Mouse (Mus musculus): ENCODE results near the gene Srcap. TPM values are rescaled to one million over a fixed set of nuclear protein-coding genes. Genes with fewer than 3 reads are reported as not detected.
A peak's percentile ranks its signal among the peaks of the same experiment; 100 is the strongest.
"Not testable (repeated sequence)": the region's sequence is repeated elsewhere in the genome, so short reads cannot be mapped to it uniquely, and the experiment has no call there.

The Srcap gene
- polyA plus RNA-seq, 1 experiment from 2014 or later = 68.0 TPM

- Histone ChIP-seq H3K4me1 (no peaks in the 10 kb centered on the region), H3K4me3 (no peak overlapping the region), H3K9me3 (no peaks in the 10 kb centered on the region), H3K4me2 (no peak overlapping the region), H3K36me3 (replicated peaks) (no peaks in the 10 kb centered on the region), H3K27ac (no peak overlapping the region), H3K9ac (no peak overlapping the region), H3K27me3 (replicated peaks) (no peaks in the 10 kb centered on the region)
- WGBS = 46% methylated on average over 3 of the region's 3 CpGs
- no peak for ATAC-seq (replicated peaks)
Measured at GRCm38 (mm10) chr7:127498407-127498806, 13.4 kb upstream of the Srcap start.

GRCm38 (mm10) chr7:127508291-127508690 lies 3.5 kb upstream of the Srcap start:
- ATAC-seq (replicated peaks) = no peak
- H3K36me3 ChIP-seq (replicated peaks) = no peaks in the 10 kb centered on the region
- no peak overlapping the region for H3K4me3 ChIP-seq
- WGBS = over 99% methylated on average over 3 of the region's 3 CpGs
- H3K9ac ChIP-seq = no peak overlapping the region
- H3K4me1 ChIP-seq = peaks cover 9% of the 10 kb centered on the region
- H3K9me3 ChIP-seq = no peaks in the 10 kb centered on the region
- H3K4me2 ChIP-seq = no peak overlapping the region
- no peak overlapping the region for H3K27ac ChIP-seq
- no peaks in the 10 kb centered on the region for H3K27me3 ChIP-seq (replicated peaks)

GRCm38 (mm10) chr7:127509830-127510229 lies 2.0 kb upstream of the Srcap start:
- H3K4me1 ChIP-seq = peaks cover 18% of the 10 kb centered on the region
- not testable (repeated sequence) for H3K4me2 ChIP-seq; H3K4me3 ChIP-seq; H3K9ac ChIP-seq; H3K9me3 ChIP-seq; H3K27ac ChIP-seq; H3K27me3 ChIP-seq (replicated peaks); ATAC-seq (replicated peaks); H3K36me3 ChIP-seq (replicated peaks)
- 92% methylated on average over 4 of the region's 4 CpGs for WGBS

- 39% methylated on average over 8 of the region's 8 CpGs for whole genome bisulfite sequencing
- peak overlapping the region; percentile 78 for H3K4me3 ChIP-seq
- ATAC-seq (replicated peaks) = no peak
- peaks cover 18% of the 10 kb centered on the region for H3K4me1 ChIP-seq
- H3K4me2 ChIP-seq = peak overlapping the region; percentile 49
- H3K9ac ChIP-seq = peak overlapping the region; percentile 92; the same call in 1 of the 2 replicates
- peaks cover 5% of the 10 kb centered on the region for H3K36me3 ChIP-seq (replicated peaks)
- no peaks in the 10 kb centered on the region for H3K27me3 ChIP-seq (replicated peaks)
- no peaks in the 10 kb centered on the region for H3K9me3 ChIP-seq
- peak overlapping the region; percentile 99 for H3K27ac ChIP-seq
Measured at GRCm38 (mm10) chr7:127511241-127511640, 542 bp upstream of the Srcap start.

DNA sequence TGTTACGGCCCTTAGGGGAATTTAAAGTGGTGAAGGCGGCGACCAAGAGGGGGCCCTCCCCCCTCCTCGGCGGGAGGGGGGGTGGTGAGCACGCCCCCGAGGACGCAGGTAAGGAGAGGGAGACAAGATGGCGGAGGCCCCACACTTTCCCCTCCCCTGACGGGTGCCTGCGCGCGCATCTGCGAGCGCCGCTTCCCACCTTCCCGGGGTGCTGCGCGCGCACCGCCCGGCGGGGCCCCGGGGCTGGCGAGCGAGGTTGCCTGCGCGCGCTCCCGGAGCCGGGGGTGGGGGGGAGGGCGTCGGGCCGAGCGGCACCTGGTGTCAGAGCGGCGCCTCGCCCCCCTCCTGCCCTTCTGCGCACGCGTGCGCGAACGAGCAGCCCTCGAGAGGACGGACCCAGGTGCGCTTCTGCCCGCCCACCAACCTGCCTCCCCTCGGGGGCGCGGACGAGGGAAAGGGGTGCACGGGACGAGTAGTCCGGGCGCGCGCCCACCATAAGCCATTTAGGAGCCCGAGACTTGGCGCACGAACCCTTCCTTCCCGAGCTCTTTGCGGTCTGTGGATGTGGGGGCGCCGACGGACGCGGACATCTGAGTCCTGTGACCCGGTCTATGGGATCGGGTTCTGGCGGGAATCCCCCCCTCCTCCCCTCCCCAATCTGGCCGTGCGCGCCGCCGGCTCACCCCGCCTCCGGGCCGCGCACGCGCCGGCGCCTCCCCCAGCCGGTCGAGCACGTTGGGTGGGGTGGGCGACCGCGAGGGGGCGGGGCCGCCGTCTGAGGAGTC lies 640 bp downstream of the Srcap start:
- no peaks in the 10 kb centered on the region for H3K27me3 ChIP-seq (replicated peaks)

GRCm38 (mm10) chr7:127513016-127513390 lies 1.2 kb downstream of the Srcap start:
- peak overlapping the region; percentile 68 for H3K4me2 ChIP-seq
- peaks cover 18% of the 10 kb centered on the region for H3K4me1 ChIP-seq
- H3K27me3 ChIP-seq (replicated peaks) = no peaks in the 10 kb centered on the region
- H3K4me3 ChIP-seq = peak overlapping the region; percentile 78
- no peak for ATAC-seq (replicated peaks)
- H3K9me3 ChIP-seq = no peaks in the 10 kb centered on the region
- peak overlapping the region; percentile 92 for H3K9ac ChIP-seq
- peak overlapping the region; percentile 99 for H3K27ac ChIP-seq
- 40% methylated on average over 8 of the region's 8 CpGs for WGBS
- peaks cover 22% of the 10 kb centered on the region for H3K36me3 ChIP-seq (replicated peaks)

More for the DNA sequence above, 640 bp downstream of the Srcap start:
- H3K9me3 ChIP-seq = no peaks in the 10 kb centered on the region
- peak overlapping the region; percentile 68 for H3K4me2 ChIP-seq
- peak overlapping the region; percentile 99 for H3K27ac ChIP-seq
- peaks cover 16% of the 10 kb centered on the region for H3K36me3 ChIP-seq (replicated peaks)
- H3K4me1 ChIP-seq = peaks cover 18% of the 10 kb centered on the region
- H3K9ac ChIP-seq = peak overlapping the region; percentile 92
- WGBS = under 1% methylated on average over 65 of the region's 93 CpGs
- H3K4me3 ChIP-seq = peak overlapping the region; percentile 78
- peak; percentile 87 for ATAC-seq (replicated peaks)

DNA sequence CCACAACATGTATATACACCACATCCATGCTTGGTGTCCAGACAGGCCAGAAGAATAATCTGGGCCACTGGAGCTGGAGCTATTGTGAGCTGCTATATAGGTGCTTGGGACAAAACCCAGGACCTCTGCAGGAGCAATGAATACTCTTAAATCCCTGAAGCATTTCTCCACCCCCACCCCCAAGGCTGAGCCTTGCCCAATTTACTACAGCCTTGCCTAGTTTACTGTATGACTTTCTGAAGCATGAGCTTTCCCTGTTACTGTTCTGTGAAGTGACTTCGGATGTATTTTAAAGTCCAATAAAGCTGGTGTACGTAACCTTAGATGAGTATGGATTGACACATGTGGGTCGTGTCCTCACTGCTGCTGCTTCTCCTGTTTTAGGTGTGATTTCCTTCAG lies 2.0 kb downstream of the Srcap start:
- Histone ChIP-seq H3K9me3 (no peaks in the 10 kb centered on the region), H3K36me3 (replicated peaks) (peaks cover 22% of the 10 kb centered on the region), H3K27me3 (replicated peaks) (no peaks in the 10 kb centered on the region), H3K4me1 (peaks cover 18% of the 10 kb centered on the region), H3K4me3 (peak overlapping the region; percentile 78), H3K4me2 (peak overlapping the region; percentile 68), H3K27ac (no peak overlapping the region), H3K9ac (no peak overlapping the region)
- ATAC-seq (replicated peaks) = no peak
- WGBS = 83% methylated on average over 3 of the region's 3 CpGs

GRCm38 (mm10) chr7:127515846-127516245 lies 4.1 kb downstream of the Srcap start:
- H3K4me2 ChIP-seq = no peak overlapping the region
- peaks cover 18% of the 10 kb centered on the region for H3K4me1 ChIP-seq
- no peak overlapping the region for H3K27ac ChIP-seq
- ATAC-seq (replicated peaks) = no peak
- H3K36me3 ChIP-seq (replicated peaks) = peaks cover 35% of the 10 kb centered on the region
- H3K9ac ChIP-seq = no peak overlapping the region
- no peak overlapping the region for H3K4me3 ChIP-seq
- 91% methylated on average over 7 of the region's 7 CpGs for WGBS
- no peaks in the 10 kb centered on the region for H3K27me3 ChIP-seq (replicated peaks)
- no peaks in the 10 kb centered on the region for H3K9me3 ChIP-seq

GRCm38 (mm10) chr7:127516344-127516743 lies 4.6 kb downstream of the Srcap start:
- Histone ChIP-seq H3K4me3 (no peak overlapping the region), H3K4me2 (no peak overlapping the region), H3K9me3 (no peaks in the 10 kb centered on the region), H3K36me3 (replicated peaks) (peaks cover 40% of the 10 kb centered on the region), H3K4me1 (peaks cover 15% of the 10 kb centered on the region), H3K27me3 (replicated peaks) (no peaks in the 10 kb centered on the region), H3K9ac (no peak overlapping the region), H3K27ac (no peak overlapping the region)
- WGBS = 94% methylated on average over 7 of the region's 7 CpGs
- ATAC-seq (replicated peaks) = no peak

DNA sequence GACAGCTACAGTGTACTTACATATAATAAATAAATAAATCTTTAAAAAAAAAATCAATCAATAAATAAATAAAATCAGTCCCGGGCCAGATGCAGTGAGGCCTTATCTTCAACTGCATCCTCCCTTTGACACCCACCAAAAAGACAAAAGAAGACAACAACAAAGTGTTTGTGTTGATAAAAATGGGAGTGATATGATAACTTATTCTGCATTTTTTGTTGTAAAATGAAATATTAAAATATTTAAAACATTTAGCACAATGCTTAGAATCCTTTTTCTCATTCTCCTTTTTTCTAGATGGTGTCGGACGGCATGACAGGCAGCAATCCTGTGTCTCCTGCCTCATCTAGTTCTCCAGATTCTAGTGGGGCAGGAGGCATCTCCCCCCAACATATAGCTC lies 7.5 kb downstream of the Srcap start, which contains the start of gene Gm42715:
Gene Gm42715 (plus strand): TSS at position 301 of the 400 bp plus-strand sequence.
- H3K4me2 ChIP-seq = no peak within 1 kb of the TSS
- ATAC-seq (replicated peaks) = no peak
- H3K4me1 ChIP-seq = no peaks in the 10 kb centered on the region; the same call in 1 of the 2 replicates
- H3K9me3 ChIP-seq = no peaks in the 10 kb centered on the region
- H3K4me3 ChIP-seq = no peak within 1 kb of the TSS
- peaks cover 62% of the 10 kb centered on the region for H3K36me3 ChIP-seq (replicated peaks)
- no peak within 1 kb of the TSS for H3K27ac ChIP-seq
- WGBS = 96% methylated on average over 3 of the region's 3 CpGs
- no peaks in the 10 kb centered on the region for H3K27me3 ChIP-seq (replicated peaks)
- no peak within 1 kb of the TSS for H3K9ac ChIP-seq

GRCm38 (mm10) chr7:127541671-127542070 lies 29.9 kb downstream of the Srcap start:
- no peak overlapping the region for H3K4me3 ChIP-seq
- H3K4me1 ChIP-seq = 0 out of 2 replicates have a peak, but pooled peaks cover 2% of the 10 kb centered on the region
- ATAC-seq (replicated peaks) = no peak
- no peak overlapping the region for H3K4me2 ChIP-seq
- peaks cover 78% of the 10 kb centered on the region for H3K36me3 ChIP-seq (replicated peaks)
- H3K27ac ChIP-seq = no peak overlapping the region
- no peak overlapping the region for H3K9ac ChIP-seq
- H3K9me3 ChIP-seq = no peaks in the 10 kb centered on the region
- WGBS = 93% methylated on average over 3 of the region's 3 CpGs
- no peaks in the 10 kb centered on the region for H3K27me3 ChIP-seq (replicated peaks)

- Histone ChIP-seq H3K9ac (no peak overlapping the region), H3K27me3 (replicated peaks) (no peaks in the 10 kb centered on the region), H3K27ac (no peak overlapping the region), H3K4me1 (0 out of 2 replicates have a peak, but pooled peaks cover 2% of the 10 kb centered on the region), H3K4me3 (no peak overlapping the region), H3K4me2 (no peak overlapping the region), H3K9me3 (no peaks in the 10 kb centered on the region), H3K36me3 (replicated peaks) (peaks cover 60% of the 10 kb centered on the region)
- WGBS = 89% methylated on average over 15 of the region's 15 CpGs
- no peak for ATAC-seq (replicated peaks)
Measured at GRCm38 (mm10) chr7:127549116-127549835, 37.5 kb downstream of the Srcap start.
